Mouse (Mus musculus) heart, postnatal 4 days (tissue): Measurements from ENCODE around the gene Sell. TPM values are rescaled to one million over a fixed set of nuclear protein-coding genes. Genes with fewer than 3 reads are reported as not detected.

Source experiments
- total RNA-seq, 2 experiments: library from RNA; stranded (reverse); gene quantifications; 2 replicates each; pipeline ENCODE4 v1.2.3; 2021

The Sell gene
- total RNA-seq, 2 experiments from 2014 or later = 0.83 to 0.86 TPM

Other genes with a start within 250 kb of the Sell start
- 10 to 100 TPM in 1 of 2 experiments, 1 to 10 TPM in 1; 9.5 to 10.8 TPM for gene Scyl3, start 132.9 kb upstream of the Sell start, total RNA-seq
- gene BC055324, start 67.2 kb upstream of the Sell start, total RNA-seq = 1 to 10 TPM; 6.2 to 6.7 TPM
- 1 to 10 TPM; 3.2 to 3.9 TPM for gene Mettl18, start 67.1 kb upstream of the Sell start, total RNA-seq
- 1 to 10 TPM; 4.5 to 5.1 TPM for gene Sele, start 13.7 kb upstream of the Sell start, total RNA-seq
- gene Selp, start 53.3 kb downstream of the Sell start, total RNA-seq = under 1 TPM; 0.57 to 0.99 TPM
- under 1 TPM; 0.41 to 0.52 TPM for gene F5, start 89.9 kb downstream of the Sell start, total RNA-seq
- gene Slc19a2, start 187.1 kb downstream of the Sell start, total RNA-seq = 1 to 10 TPM; 6.7 to 7.0 TPM
- gene Ccdc181, start 213.6 kb downstream of the Sell start, total RNA-seq = 1 to 10 TPM; 7.3 to 7.6 TPM
- 1 to 10 TPM; 6.5 to 7.2 TPM for gene Nme7, start 242.1 kb downstream of the Sell start, total RNA-seq
- 10 to 100 TPM; 25.1 to 25.4 TPM for gene Blzf1, start 245.5 kb downstream of the Sell start, total RNA-seq